Mouse (Mus musculus) megakaryocyte-erythroid progenitor cell, adult 5-6 weeks (primary cell): ENCODE results near the gene Itga6. TPM values are rescaled to one million over a fixed set of nuclear protein-coding genes. Genes with fewer than 3 reads are reported as not detected.
"Not testable (repeated sequence)": the region's sequence is repeated elsewhere in the genome, so short reads cannot be mapped to it uniquely, and the experiment has no call there.

Experiments used
- ATAC-seq: replicated peaks from 2 replicates; pipeline ENCODE4 v1.8.0; 2016; ENCODE audit warnings: mild to moderate bottlenecking, inconsistent platforms; ENCODE audit not compliant: severe bottlenecking, poor library complexity, low FRiP score, low TSS enrichment
- total RNA-seq, 2 experiments: library from RNA; stranded (forward) in 1 of 2; stranded (reverse) in 1 of 2; fragments of 200-1000, 215-1000 nt in 1 of 2; fragments of >200 nt in 1 of 2; fragmentation: Nextera tagmentation in 1 of 2; gene quantifications; 2 replicates each; pipeline ENCODE4 v1.2.3; 2014 to 2017

Gene Itga6
- total RNA-seq, 2 experiments from 2014 or later = 21.2 to 30.4 TPM

GRCm38 (mm10) chr2:71873474-71874322 is 128.3 kb downstream of the Itga6 start:
- peak; percentile 46 for ATAC-seq

- peak; percentile 62 for ATAC-seq
Measured at GRCm38 (mm10) chr2:71874422-71874821, 129.0 kb downstream of the Itga6 start.

GRCm38 (mm10) chr2:71874836-71875235 is 129.4 kb downstream of the Itga6 start:
- no peak for ATAC-seq

DNA sequence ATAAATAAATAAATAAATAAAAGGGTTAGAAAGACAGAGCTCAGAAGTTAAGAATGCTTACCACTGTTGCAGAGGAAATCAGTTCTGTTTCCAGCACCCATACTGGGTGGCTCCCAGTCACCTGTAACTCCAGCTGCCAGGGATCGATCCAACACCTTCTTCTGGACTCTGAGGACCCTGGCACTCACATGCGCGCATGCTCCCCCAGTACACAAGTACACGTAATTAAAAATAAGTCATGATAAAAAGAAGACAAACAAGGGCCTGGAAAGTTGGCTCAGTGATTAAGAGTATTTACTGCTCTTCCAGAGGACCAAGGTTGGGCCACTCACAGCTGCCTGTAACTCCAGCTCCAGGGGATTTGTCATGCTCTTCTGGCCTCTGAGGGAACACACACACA is 132.4 kb downstream of the Itga6 start:
- ATAC-seq = no peak

DNA sequence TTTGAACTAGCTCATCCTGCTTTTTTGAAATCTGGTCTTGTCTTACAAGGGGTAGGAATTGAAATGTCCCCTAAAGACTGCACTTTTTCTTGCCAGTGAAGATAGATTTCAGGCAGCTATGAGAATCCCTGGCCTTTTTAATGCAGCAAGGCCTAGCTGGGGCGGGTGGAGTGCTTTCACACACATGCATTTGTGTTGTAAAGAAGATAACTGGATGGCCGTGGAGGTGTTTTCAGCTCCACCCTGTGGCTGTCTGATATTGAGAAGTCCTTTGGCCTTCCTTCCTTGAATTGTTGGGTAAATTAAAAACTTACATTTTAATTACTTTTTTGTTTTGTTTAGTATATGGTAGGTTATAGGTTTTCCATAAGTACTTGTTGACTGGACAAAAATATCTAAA is 133.0 kb downstream of the Itga6 start:
- peak; percentile 56 for ATAC-seq

GRCm38 (mm10) chr2:71878943-71879342 is 133.5 kb downstream of the Itga6 start:
- ATAC-seq = 0 out of 2 replicates have a peak, but pooled peaks have one; percentile 31

DNA sequence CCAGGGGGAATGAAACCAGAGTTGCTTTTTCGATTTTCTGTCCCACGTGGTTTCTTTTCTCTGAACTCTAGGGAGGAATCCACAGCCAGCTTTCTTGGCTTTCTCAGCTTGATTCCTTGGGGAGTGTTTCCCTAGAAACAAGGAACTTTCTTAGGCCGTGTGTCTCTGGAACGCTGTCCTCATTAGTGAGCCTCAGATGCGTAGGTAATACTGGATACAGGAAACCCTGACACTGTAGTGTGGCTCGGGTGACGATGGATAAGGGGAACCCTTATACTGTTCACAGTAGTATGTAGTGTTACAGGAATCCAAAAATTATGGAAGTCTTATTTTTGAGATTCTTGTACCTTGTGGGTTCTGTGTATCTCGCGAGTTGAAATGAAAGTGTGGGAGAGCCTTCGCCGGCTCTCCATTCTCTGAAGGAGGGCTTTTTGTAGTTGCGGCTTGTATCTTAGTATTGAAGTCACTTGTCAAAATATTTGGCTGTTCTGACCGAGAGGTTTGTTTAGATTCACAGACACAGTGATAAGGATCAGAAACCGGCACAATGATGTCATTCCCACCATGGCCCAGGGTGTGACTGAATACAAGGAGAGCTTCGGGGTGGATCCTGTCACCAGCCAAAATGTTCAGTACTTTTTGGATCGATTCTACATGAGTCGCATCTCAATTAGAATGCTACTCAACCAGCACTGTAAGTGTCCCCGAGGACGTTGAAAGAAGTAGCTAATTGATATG is 137.7 kb downstream of the Itga6 start:
- ATAC-seq = no peak

- no peak for ATAC-seq
Measured at GRCm38 (mm10) chr2:71887269-71887668, 141.9 kb downstream of the Itga6 start.

GRCm38 (mm10) chr2:71888437-71888836 is 143.0 kb downstream of the Itga6 start:
- no peak; the same call in 1 of the 2 replicates for ATAC-seq

GRCm38 (mm10) chr2:71891536-71891935 is 146.1 kb downstream of the Itga6 start:
- no peak for ATAC-seq

GRCm38 (mm10) chr2:71892741-71893349 is 147.4 kb downstream of the Itga6 start:
- ATAC-seq = no peak

DNA sequence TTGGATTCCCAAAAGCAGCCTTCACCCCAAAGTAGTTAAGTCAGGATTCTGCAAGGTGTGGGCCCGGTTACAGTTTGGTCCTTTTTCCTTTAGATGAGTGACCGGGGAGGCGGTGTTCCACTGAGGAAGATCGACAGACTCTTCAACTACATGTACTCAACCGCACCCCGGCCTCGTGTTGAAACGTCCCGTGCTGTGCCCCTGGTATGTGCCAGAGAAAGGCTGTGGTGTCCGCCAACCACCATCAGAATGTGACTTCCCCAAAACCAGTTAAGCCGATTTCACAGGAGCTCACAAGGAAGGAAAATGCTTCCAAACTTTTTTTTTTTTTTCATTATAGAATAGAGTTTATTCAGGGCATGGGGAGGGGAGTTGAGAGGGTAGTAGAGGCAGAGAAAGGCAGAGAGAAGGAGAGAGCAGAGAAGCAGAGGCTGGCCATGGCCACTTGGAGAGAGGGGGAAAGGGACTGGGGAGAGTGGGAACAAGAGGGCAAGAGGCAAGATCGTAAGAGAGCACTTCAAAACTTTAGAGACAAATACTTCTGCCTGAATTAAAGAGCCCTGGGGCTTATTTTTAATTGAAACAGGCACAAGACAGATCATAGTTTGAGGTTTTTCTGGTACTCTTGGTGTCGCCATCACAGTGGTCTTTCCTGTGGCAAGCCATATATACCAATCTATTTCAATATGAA is 150.3 kb downstream of the Itga6 start:
- no peak for ATAC-seq

- no peak for ATAC-seq
Measured at GRCm38 (mm10) chr2:71897420-71897819, 152.0 kb downstream of the Itga6 start.

- no peak; the same call in 1 of the 2 replicates for ATAC-seq
Measured at GRCm38 (mm10) chr2:71898335-71898856, 153.0 kb downstream of the Itga6 start.

DNA sequence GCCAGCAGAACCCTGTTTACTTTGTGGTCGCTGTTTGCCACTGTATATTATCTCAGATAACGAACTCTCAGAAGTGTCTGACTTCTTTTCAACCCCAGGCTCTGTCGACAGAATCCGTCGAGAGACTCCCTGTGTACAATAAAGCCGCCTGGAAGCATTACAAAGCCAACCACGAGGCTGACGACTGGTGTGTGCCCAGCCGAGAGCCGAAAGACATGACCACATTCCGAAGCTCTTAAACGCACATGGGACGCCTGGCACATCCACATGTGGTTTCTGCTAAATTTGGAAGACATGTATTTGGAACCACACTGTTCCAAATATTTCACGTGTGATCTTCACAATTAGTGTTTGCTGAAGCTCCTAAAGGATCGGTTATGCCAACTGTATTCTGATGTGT is 154.5 kb downstream of the Itga6 start:
- ATAC-seq = no peak

- no peak for ATAC-seq
Measured at GRCm38 (mm10) chr2:71905154-71905553, 159.7 kb downstream of the Itga6 start.

- ATAC-seq = not testable (repeated sequence)
Measured at GRCm38 (mm10) chr2:71906356-71906755, 160.9 kb downstream of the Itga6 start.
